Mouse (Mus musculus) layer of hippocampus, adult 2 months (tissue): ENCODE results near the gene Art2b. TPM values are rescaled to one million over a fixed set of nuclear protein-coding genes. Genes with fewer than 3 reads are reported as not detected.
"Not testable (repeated sequence)": the region's sequence is repeated elsewhere in the genome, so short reads cannot be mapped to it uniquely, and the experiment has no call there.

ENCODE experiments used
- DNase-seq, 2 experiments: peaks; one replicate each; pipeline ENCODE4 v3.0.0; 2022; ENCODE audit warnings: low spot score in 2 of 2
- H3K27ac ChIP-seq: fragments of 200-600 bp; 2 replicates; pipeline ENCODE4 v1.8.1; 2022
- H3K4me3 ChIP-seq: fragments of 200-600 bp; 2 replicates; pipeline ENCODE4 v1.8.1; 2022; ENCODE audit warnings: mild to moderate bottlenecking
- CTCF ChIP-seq: fragments of 200-600 bp; conservative IDR thresholded peaks from 2 replicates; pipeline ENCODE4 v1.8.1; 2022; ENCODE audit warnings: antibody characterized with exemption, mild to moderate bottlenecking, moderate library complexity
- total RNA-seq, 2 experiments: library from RNA; stranded (reverse); gene quantifications; 2 replicates each; pipeline ENCODE4 v1.2.3; 2021

Gene Art2b
- total RNA-seq, 2 experiments from 2014 or later: not detected

- no peak for DNase-seq
- no peak overlapping the region for H3K27ac ChIP-seq
- no peak overlapping the region for H3K4me3 ChIP-seq
- no peak for TF ChIP-seq CTCF
Observed at GRCm38 (mm10) chr7:101607845-101608244, 22.4 kb upstream of the Art2b start.

GRCm38 (mm10) chr7:101600406-101600805 is 15.0 kb upstream of the Art2b start:
- no peak for TF ChIP-seq CTCF
- Histone ChIP-seq H3K4me3 (no peak overlapping the region), H3K27ac (no peak overlapping the region)
- DNase-seq: no peak

GRCm38 (mm10) chr7:101598482-101598881 is 13.1 kb upstream of the Art2b start:
- no peak for TF ChIP-seq CTCF
- Histone ChIP-seq H3K4me3 (no peak overlapping the region), H3K27ac (no peak overlapping the region)
- DNase-seq: no peak

GRCm38 (mm10) chr7:101594969-101595368 is 9.6 kb upstream of the Art2b start:
- no peak overlapping the region for H3K27ac ChIP-seq
- TF ChIP-seq CTCF: no peak
- DNase-seq: no peak
- no peak overlapping the region for H3K4me3 ChIP-seq

GRCm38 (mm10) chr7:101584271-101584670 is 1.1 kb downstream of the Art2b start:
- not testable (repeated sequence) for DNase-seq, H3K4me3 ChIP-seq, H3K27ac ChIP-seq

- H3K27ac ChIP-seq: no peak overlapping the region
- no peak for DNase-seq
- H3K4me3 ChIP-seq: no peak overlapping the region
- TF ChIP-seq CTCF: no peak
Observed at GRCm38 (mm10) chr7:101582012-101582411, 3.4 kb downstream of the Art2b start.

GRCm38 (mm10) chr7:101580863-101581262 is 4.5 kb downstream of the Art2b start:
- not testable (repeated sequence) for H3K27ac ChIP-seq, DNase-seq, H3K4me3 ChIP-seq

- Histone ChIP-seq H3K27ac (no peak overlapping the region), H3K4me3 (no peak overlapping the region)
- no peak for TF ChIP-seq CTCF
- DNase-seq: no peak
Observed at GRCm38 (mm10) chr7:101574413-101574812, 11.0 kb downstream of the Art2b start.

- not testable (repeated sequence) for DNase-seq, H3K4me3 ChIP-seq, H3K27ac ChIP-seq
Observed at GRCm38 (mm10) chr7:101573636-101574035, 11.8 kb downstream of the Art2b start.

GRCm38 (mm10) chr7:101564086-101564485 is 21.3 kb downstream of the Art2b start:
- no peak overlapping the region for H3K27ac ChIP-seq

GRCm38 (mm10) chr7:101559393-101559792 is 26.0 kb downstream of the Art2b start:
- not testable (repeated sequence) for H3K4me3 ChIP-seq, H3K27ac ChIP-seq, DNase-seq

More at GRCm38 (mm10) chr7:101564086-101564485, 21.3 kb downstream of the Art2b start:
- no peak for TF ChIP-seq CTCF
- no peak overlapping the region for H3K4me3 ChIP-seq
- DNase-seq: no peak

GRCm38 (mm10) chr7:101557391-101557790 is 28.0 kb downstream of the Art2b start:
- no peak overlapping the region for H3K27ac ChIP-seq
- no peak for DNase-seq
- H3K4me3 ChIP-seq: no peak overlapping the region
- TF ChIP-seq CTCF: no peak

GRCm38 (mm10) chr7:101555473-101555872 is 29.9 kb downstream of the Art2b start:
- H3K4me3 ChIP-seq, H3K27ac ChIP-seq, DNase-seq: not testable (repeated sequence)

- H3K4me3 ChIP-seq: no peak overlapping the region
- no peak overlapping the region for H3K27ac ChIP-seq
- no peak for TF ChIP-seq CTCF
- no peak for DNase-seq
Observed at GRCm38 (mm10) chr7:101551530-101551929, 33.9 kb downstream of the Art2b start.

- Histone ChIP-seq H3K27ac (no peak overlapping the region), H3K4me3 (no peak overlapping the region)
- DNase-seq: no peak
- no peak for TF ChIP-seq CTCF
Observed at GRCm38 (mm10) chr7:101550686-101551485, 34.5 kb downstream of the Art2b start.
